Mouse (Mus musculus): ENCODE results near the gene Cntf.

DNA sequence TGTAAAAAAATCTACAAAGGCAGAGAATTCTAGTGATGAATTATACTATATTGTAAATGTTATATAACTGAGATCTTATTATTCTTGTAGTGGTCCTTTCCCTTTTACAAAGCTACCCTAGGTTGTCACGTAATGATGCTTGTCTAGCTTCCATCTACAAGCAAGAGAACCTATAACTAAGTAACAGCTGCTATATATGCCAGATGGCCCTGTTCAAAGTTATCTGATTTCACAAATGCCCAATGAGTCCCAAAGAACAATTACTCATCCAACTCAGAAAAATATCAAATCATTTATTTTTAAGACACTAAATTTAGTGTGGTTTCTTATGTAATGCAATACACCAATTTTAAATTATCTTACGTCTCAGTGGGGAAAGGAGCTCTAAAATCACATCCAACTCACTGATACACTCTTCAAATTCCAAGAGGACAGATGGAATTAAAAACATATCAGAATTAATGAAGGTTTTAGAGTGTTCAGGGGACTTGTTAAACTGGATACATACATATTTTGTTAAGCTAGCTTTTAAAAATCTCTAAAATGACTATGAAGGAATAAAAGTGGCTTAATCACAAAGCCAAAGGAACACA lies 21.5 kb upstream of the Cntf start:
- no peak for TF ChIP-seq CTCF (IDR thresholded peaks at IDR 0.05; ENCODE audit: borderline replicate concordance, insufficient read depth, low read depth, low read length)
- no peak for TF ChIP-seq POLR2A (IDR thresholded peaks at IDR 0.05; ENCODE audit: borderline replicate concordance, insufficient read depth, low read length)
